Mouse (Mus musculus) thymus, postnatal 36 days (tissue): ENCODE measurements around the gene Fam219a.

Experiments
- DNase-seq, 2 experiments: peaks; one replicate each; pipeline ENCODE4 v3.0.0; 2022; ENCODE audit warnings: mixed read lengths in 2 of 2

Gene Fam219a

GRCm38 (mm10) chr4:41552529-41552928 lies 16.8 kb downstream of the Fam219a start:
- DNase-seq, result peak; percentile 72 to 77

- DNase-seq, result no peak
Observed at GRCm38 (mm10) chr4:41547086-41547485, 22.3 kb downstream of the Fam219a start.

- no peak for DNase-seq
Observed at GRCm38 (mm10) chr4:41545985-41546384, 23.4 kb downstream of the Fam219a start.

- no peak for DNase-seq
Observed at GRCm38 (mm10) chr4:41542136-41542535, 27.2 kb downstream of the Fam219a start.

- no peak for DNase-seq
Observed at GRCm38 (mm10) chr4:41534866-41535265, 34.5 kb downstream of the Fam219a start.

- peak; percentile 19 to 20 for DNase-seq
Observed at GRCm38 (mm10) chr4:41532420-41532819, 36.9 kb downstream of the Fam219a start.

- DNase-seq, result no peak
Observed at GRCm38 (mm10) chr4:41527996-41528395, 41.3 kb downstream of the Fam219a start.

- DNase-seq, result no peak
Observed at GRCm38 (mm10) chr4:41527076-41527475, 42.3 kb downstream of the Fam219a start.

- no peak for DNase-seq
Observed at GRCm38 (mm10) chr4:41526553-41526952, 42.8 kb downstream of the Fam219a start.

GRCm38 (mm10) chr4:41524829-41525228 lies 44.5 kb downstream of the Fam219a start:
- no peak for DNase-seq

GRCm38 (mm10) chr4:41523839-41524238 lies 45.5 kb downstream of the Fam219a start:
- DNase-seq, result no peak

- DNase-seq, result no peak
Observed at GRCm38 (mm10) chr4:41522788-41523187, 46.5 kb downstream of the Fam219a start.

- no peak for DNase-seq
Observed at GRCm38 (mm10) chr4:41522136-41522535, 47.2 kb downstream of the Fam219a start.

GRCm38 (mm10) chr4:41520641-41521040 lies 48.7 kb downstream of the Fam219a start:
- DNase-seq, result no peak

GRCm38 (mm10) chr4:41519195-41519594 lies 50.1 kb downstream of the Fam219a start:
- DNase-seq, result no peak

GRCm38 (mm10) chr4:41518349-41518748 lies 51.0 kb downstream of the Fam219a start:
- no peak for DNase-seq

- DNase-seq, result no peak
Observed at GRCm38 (mm10) chr4:41517233-41517632, 52.1 kb downstream of the Fam219a start, which contains the start of gene 1110017D15Rik. Gene 1110017D15Rik (minus strand): TSS chr4:41517333.

- DNase-seq, result no peak
Observed at GRCm38 (mm10) chr4:41513714-41514113, 55.6 kb downstream of the Fam219a start.

GRCm38 (mm10) chr4:41513309-41513708 lies 56.0 kb downstream of the Fam219a start:
- no peak for DNase-seq

- no peak for DNase-seq
Observed at GRCm38 (mm10) chr4:41507998-41508397, 61.3 kb downstream of the Fam219a start.

- no peak for DNase-seq
Observed at GRCm38 (mm10) chr4:41507326-41507924, 61.9 kb downstream of the Fam219a start.

GRCm38 (mm10) chr4:41506906-41507305 lies 62.4 kb downstream of the Fam219a start:
- DNase-seq, result peak; percentile 64 to 72

- peak; percentile 29 to 32 for DNase-seq
Observed at GRCm38 (mm10) chr4:41506156-41506555, 63.2 kb downstream of the Fam219a start.

- no peak for DNase-seq
Observed at GRCm38 (mm10) chr4:41505131-41505551, 64.2 kb downstream of the Fam219a start.

GRCm38 (mm10) chr4:41504325-41504724 lies 65.0 kb downstream of the Fam219a start:
- DNase-seq, result no peak
